Mouse (Mus musculus) limb, embryonic 12.5 days (tissue): ENCODE data around the gene Zfhx3. TPM values are rescaled to one million over a fixed set of nuclear protein-coding genes. Genes with fewer than 3 reads are reported as not detected.
A peak's percentile ranks its signal among the peaks of the same experiment; 100 is the strongest.

Experiments
- ATAC-seq: fragments of 200-750 bp; cut with Nextera tagmentation; 2 replicates; pipeline ENCODE4 v1.8.0; 2017; ENCODE audit warnings: low read depth, moderate TSS enrichment; ENCODE audit not compliant: insufficient number of reproducible peaks, insufficient read depth, low FRiP score, low TSS enrichment
- H3K27ac ChIP-seq: fragments of 300-500 bp; sonication (generic); 2 replicates; pipeline ENCODE4 v1.5.1; 2016; ENCODE audit warnings: mild to moderate bottlenecking, moderate library complexity
- H3K27me3 ChIP-seq: fragments of 300-500 bp; sonication (generic); 2 replicates; pipeline ENCODE4 v1.6.1; 2016; ENCODE audit warnings: mild to moderate bottlenecking, moderate library complexity
- H3K36me3 ChIP-seq: fragments of 300-500 bp; sonication (generic); 2 replicates; pipeline ENCODE4 v1.6.1; 2016; ENCODE audit warnings: mild to moderate bottlenecking, moderate library complexity
- H3K4me1 ChIP-seq: fragments of 300-500 bp; sonication (generic); replicated peaks from 2 replicates; pipeline ENCODE4 v1.6.1; 2016
- H3K4me2 ChIP-seq: fragments of 300-500 bp; sonication (generic); 2 replicates; pipeline ENCODE4 v1.6.1; 2016; ENCODE audit warnings: mild to moderate bottlenecking, moderate library complexity
- H3K4me3 ChIP-seq: fragments of 300-500 bp; sonication (generic); replicated peaks from 2 replicates; pipeline ENCODE4 v1.5.1; 2016; ENCODE audit warnings: mild to moderate bottlenecking
- H3K9ac ChIP-seq: fragments of 300-500 bp; sonication (generic); replicated peaks from 2 replicates; pipeline ENCODE4 v1.6.1; 2016; ENCODE audit warnings: mild to moderate bottlenecking, moderate library complexity
- H3K9me3 ChIP-seq: fragments of 300-500 bp; sonication (generic); 2 replicates; pipeline ENCODE4 v1.6.1; 2016; ENCODE audit warnings: mild to moderate bottlenecking, moderate library complexity
- WGBS: fragments of 180-500 bp; shearing (Covaris S2); methylation state at CpG from one replicate; pipeline ENCODE4 v1.1.7; 2016; 5-methylcytosine and 5-hydroxymethylcytosine counted together
- polyA plus RNA-seq: library from polyadenylated mRNA; unstranded; fragments of >200 nt; fragmentation: Nextera tagmentation; extraction: Ambion mirVana; gene quantifications from 2 replicates; pipeline ENCODE4 v1.2.1, GENCODE M21; 2016

Zfhx3 gene
- polyA plus RNA-seq, 1 experiment from 2014 or later = 53.0 TPM

DNA sequence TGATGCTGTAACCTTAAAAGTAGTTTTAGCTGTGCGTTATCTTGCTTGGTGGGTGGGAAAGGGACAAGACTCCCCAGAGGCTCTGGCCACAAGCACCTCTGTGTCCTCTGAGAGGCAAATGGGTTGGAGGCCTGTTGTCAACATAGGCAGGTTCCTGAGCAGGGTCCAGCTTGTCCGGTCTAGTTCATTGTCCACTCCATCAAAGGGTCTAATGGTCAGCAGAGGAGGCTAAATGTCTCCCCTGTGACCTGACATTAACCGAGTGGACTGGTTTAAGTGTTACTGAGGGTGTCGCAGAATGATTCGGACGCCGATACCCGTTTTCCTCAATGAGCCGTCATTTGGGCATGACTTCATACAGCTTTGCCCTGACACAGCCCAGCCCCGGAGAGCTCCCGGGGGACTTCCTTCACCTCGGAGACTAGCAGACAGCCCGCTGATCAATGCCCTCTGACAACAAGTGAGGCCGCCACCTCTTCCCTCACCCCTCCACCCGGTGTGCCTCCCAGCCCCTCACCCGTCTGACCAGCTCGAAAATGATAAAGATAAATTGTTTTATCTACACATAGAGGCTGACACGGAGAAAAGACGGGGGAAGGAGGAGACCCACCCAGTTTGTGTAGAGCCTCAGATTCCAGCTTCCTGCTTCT is 298.7 kb downstream of the Zfhx3 start:
- Histone ChIP-seq H3K36me3 (no peaks in the 10 kb centered on the region), H3K27ac (no peak overlapping the region), H3K4me2 (peak overlapping the region; percentile 43), H3K4me1 (peaks cover 22% of the 10 kb centered on the region), H3K27me3 (peaks cover 6% of the 10 kb centered on the region; the same call in 1 of the 2 replicates), H3K9me3 (no peaks in the 10 kb centered on the region), H3K4me3 (no peak overlapping the region), H3K9ac (no peak overlapping the region)
- 32% methylated on average over 19 of the region's 19 CpGs for WGBS
- ATAC-seq = no peak

DNA sequence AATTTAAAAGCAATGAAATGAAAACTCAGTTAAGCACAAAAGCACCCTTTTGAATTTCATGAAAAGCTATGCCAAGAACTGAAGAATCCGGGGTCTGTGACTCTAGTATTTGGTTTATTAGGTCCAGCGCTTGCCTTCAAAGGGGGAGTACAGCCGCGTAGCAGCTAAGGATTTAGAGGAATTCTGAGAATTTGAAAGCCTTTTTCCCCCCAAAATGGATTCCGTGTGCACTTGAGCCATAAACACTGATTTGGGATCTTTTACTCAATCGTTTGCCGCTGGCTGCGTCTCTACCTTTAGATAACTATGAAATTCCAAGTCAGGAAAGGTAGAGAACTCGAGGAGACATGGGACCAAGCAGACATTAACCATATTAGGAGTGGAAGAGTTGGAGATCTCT is 300.8 kb downstream of the Zfhx3 start:
- Histone ChIP-seq H3K27ac (no peak overlapping the region), H3K27me3 (0 out of 2 replicates have a peak, but pooled peaks cover 3% of the 10 kb centered on the region), H3K36me3 (no peaks in the 10 kb centered on the region), H3K9ac (no peak overlapping the region), H3K4me2 (peak overlapping the region; percentile 19; the same call in 1 of the 2 replicates), H3K4me3 (no peak overlapping the region), H3K4me1 (peaks cover 37% of the 10 kb centered on the region), H3K9me3 (no peaks in the 10 kb centered on the region)
- no peak for ATAC-seq
- WGBS = 12% methylated on average over 9 of the region's 9 CpGs

DNA sequence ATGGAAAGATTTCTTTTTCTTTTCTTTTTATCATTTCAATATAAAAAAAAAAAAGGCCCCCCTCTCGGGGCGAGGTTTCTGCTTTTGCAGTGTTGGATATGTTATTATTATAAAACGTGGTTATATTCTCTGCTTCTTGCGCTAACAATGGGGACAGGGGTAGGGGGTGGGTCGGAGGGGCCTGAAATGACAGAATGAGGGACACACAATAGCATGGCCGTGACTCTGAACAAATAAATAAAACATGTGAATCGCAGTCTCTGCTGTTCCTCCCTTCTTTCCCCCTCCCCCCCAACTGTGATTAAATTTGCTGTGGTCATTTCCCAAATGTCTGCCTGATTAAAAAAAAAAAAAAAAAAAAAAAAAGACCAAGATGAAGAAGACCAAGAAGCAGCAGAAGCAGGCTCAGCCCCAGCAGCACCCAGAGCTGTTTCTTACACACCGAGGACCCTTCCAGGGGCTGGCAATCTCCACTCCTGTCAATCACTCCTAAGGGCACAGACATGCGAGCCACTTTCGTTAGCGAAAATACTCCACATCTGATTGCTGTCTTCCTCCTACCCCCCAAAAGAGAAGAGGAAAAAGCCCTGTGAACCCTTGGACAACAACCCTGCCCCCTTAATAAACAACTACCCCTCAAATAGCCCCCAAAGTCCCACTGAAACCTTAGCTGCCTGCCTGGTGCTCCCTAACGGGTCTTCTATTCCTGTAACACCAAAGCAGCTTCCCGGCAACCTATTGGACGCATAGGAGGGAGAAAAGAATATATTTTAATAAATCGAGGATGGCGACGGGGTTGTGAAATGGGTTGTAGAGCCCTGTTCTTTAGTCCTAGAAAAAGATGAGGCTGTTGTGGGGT is 302.4 kb downstream of the Zfhx3 start:
- no peak for ATAC-seq
- no peak overlapping the region for H3K27ac ChIP-seq
- 0 out of 2 replicates have a peak, but pooled peaks cover 3% of the 10 kb centered on the region for H3K27me3 ChIP-seq
- WGBS = 67% methylated on average over 17 of the region's 17 CpGs
- H3K4me3 ChIP-seq = no peak overlapping the region
- peaks cover 37% of the 10 kb centered on the region for H3K4me1 ChIP-seq
- no peaks in the 10 kb centered on the region for H3K36me3 ChIP-seq
- no peak overlapping the region for H3K9ac ChIP-seq
- no peaks in the 10 kb centered on the region for H3K9me3 ChIP-seq
- no peak overlapping the region; the same call in 1 of the 2 replicates for H3K4me2 ChIP-seq

DNA sequence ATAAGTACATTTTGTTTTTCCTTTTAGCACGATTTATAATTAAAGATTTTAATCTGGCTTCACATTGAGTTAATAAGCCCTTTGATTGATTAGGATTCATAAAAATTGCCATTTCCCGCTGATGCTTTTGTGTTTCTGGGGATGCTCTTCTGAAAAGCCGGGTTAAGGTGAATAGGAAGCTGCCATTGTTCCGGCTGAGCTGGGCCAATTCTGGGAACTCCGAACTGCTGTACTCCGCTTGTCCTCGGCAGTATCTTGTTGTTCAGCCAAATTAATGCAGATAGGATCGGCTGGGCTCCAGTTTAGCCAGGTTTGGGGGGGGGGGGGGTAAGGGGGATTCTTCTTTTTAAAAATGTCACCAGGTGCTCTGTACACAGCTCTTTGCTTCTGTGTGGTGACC is 303.1 kb downstream of the Zfhx3 start:
- Histone ChIP-seq H3K27ac (no peak overlapping the region), H3K9ac (no peak overlapping the region), H3K36me3 (no peaks in the 10 kb centered on the region), H3K9me3 (no peaks in the 10 kb centered on the region), H3K27me3 (peaks cover 3% of the 10 kb centered on the region; the same call in 1 of the 2 replicates), H3K4me1 (peaks cover 37% of the 10 kb centered on the region), H3K4me2 (no peak overlapping the region), H3K4me3 (no peak overlapping the region)
- ATAC-seq = no peak
- WGBS = 77% methylated on average over 8 of the region's 8 CpGs

DNA sequence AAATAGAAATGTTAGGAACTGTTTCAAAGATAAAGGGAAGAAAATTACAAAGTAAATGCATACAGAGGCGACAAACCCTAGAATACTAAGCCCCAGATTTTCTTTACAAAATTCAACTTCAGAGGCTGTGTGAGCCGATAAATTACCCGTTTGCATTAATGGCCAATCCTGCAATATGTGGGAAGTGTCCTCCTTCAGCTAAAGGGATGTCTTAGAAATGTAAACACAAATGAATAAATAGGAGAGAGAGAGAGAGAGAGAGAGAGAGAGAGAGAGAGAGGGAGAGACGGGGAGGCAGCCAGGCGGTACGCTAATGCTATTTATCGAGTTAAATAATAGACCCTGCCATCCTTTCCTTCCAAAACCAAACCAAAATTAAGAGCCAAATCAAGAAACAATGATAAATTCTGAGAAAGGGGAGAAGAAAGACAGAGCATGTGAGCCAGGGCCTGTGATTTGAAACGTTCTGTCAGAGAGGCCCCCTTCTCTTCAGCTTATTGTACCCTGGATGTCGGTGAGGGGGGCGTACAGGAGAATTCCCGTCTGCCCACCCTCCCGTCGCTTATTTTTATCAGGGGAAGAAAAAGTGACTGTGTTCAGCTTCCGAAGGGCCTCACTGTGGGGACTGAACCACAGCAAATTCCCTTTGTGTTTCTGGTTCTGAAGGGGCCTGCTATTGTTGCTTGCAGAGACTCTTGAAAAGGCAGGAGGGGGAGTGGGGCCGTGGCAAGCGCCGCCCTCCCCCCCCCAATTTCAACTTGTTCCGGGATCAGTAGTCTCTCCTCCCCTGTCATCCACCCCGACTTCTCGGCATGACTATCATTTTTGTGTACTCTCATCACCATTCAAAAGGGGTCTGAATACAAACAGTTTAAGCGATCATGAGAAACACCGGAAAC is 303.8 kb downstream of the Zfhx3 start:
- no peak overlapping the region for H3K9ac ChIP-seq
- no peaks in the 10 kb centered on the region; the same call in 1 of the 2 replicates for H3K27me3 ChIP-seq
- no peak overlapping the region for H3K4me2 ChIP-seq
- ATAC-seq = no peak
- H3K4me3 ChIP-seq = no peak overlapping the region
- H3K36me3 ChIP-seq = no peaks in the 10 kb centered on the region
- H3K27ac ChIP-seq = no peak overlapping the region
- H3K4me1 ChIP-seq = peaks cover 32% of the 10 kb centered on the region
- WGBS = 72% methylated on average over 22 of the region's 22 CpGs
- H3K9me3 ChIP-seq = no peaks in the 10 kb centered on the region

DNA sequence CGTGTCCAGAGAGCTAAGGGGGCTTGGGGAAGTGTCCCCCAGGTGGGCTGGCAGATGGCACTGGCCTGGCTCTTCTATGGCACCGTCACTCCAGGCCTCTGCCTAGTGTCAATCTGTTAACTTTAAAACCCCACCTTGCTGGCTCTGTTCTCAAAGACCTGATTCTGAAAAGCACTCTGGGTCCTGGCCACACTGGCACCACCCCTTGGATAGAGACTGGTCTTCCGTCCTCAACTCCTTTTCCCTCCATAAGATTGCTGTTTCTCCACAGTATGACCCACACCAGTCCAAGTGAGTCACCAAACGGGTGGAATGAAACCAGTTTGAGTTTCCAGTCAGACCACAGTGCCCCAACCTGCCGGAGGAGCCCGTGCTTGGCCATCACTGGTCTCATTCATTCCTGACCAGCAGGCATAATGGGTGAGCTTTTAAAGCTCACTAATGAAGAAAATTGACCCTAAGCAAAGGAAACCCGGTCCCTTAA is 304.5 kb downstream of the Zfhx3 start:
- H3K27ac ChIP-seq = no peak overlapping the region

DNA sequence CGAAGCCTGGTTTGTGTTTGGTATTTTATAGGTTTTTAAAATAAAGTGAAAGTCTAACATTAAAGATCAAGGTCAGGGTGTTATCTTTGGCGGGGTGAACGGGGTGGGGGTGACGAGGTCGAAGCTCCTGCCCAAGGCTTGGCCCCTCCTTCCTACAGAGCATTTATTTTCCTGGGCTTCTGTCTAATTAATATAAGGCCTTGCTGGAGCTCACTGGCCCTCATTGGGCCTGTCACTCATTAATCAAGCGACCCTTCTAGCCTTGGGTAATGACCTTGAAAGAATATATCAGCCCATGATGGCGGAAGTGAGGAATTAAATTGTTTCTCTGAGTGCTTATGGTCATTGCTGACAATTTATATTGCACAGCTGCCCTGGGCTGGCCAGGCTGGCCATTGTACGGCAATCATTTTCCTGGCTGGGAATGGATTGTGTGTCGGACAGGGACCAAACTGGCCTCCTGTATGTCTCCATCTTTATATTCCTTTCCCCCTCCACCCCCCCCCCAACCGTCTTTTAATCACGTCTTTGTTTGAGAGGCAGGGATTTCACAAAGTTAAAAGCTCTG is 322.2 kb downstream of the Zfhx3 start:
- H3K4me2 ChIP-seq = no peak overlapping the region
- peaks cover 10% of the 10 kb centered on the region; the same call in 1 of the 2 replicates for H3K4me1 ChIP-seq
- WGBS = 20% methylated on average over 11 of the region's 11 CpGs
- no peaks in the 10 kb centered on the region for H3K36me3 ChIP-seq
- H3K9me3 ChIP-seq = no peaks in the 10 kb centered on the region
- no peak overlapping the region for H3K9ac ChIP-seq
- H3K27ac ChIP-seq = no peak overlapping the region
- no peaks in the 10 kb centered on the region for H3K27me3 ChIP-seq
- ATAC-seq = no peak
- no peak overlapping the region for H3K4me3 ChIP-seq

More for the DNA sequence above, 304.5 kb downstream of the Zfhx3 start:
- Histone ChIP-seq H3K9me3 (no peaks in the 10 kb centered on the region), H3K4me1 (peaks cover 29% of the 10 kb centered on the region), H3K36me3 (no peaks in the 10 kb centered on the region), H3K27me3 (no peaks in the 10 kb centered on the region; the same call in 1 of the 2 replicates), H3K9ac (no peak overlapping the region), H3K4me2 (no peak overlapping the region), H3K4me3 (no peak overlapping the region)
- no peak for ATAC-seq
- WGBS = 54% methylated on average over 7 of the region's 7 CpGs

DNA sequence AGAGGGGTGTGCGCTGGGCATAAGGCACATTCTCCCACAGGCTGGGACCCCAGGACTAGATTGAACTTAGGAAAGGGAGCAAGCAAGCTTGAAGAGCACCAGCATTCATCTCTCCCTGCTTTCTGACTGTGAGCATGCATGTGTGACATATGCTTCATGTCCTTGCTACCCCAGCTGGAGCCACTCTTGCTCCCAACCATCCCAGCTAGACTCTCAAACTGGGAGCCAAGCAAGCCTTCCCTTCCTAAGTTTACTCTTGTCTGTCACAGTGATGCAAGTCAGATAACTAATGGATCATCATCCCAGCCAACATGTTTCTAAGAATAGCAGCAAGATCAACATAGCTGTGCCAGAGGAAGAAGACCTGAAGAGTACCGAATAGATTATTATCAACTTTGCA is 335.5 kb downstream of the Zfhx3 start:
- 95% methylated on average over 2 of the region's 2 CpGs for WGBS

DNA sequence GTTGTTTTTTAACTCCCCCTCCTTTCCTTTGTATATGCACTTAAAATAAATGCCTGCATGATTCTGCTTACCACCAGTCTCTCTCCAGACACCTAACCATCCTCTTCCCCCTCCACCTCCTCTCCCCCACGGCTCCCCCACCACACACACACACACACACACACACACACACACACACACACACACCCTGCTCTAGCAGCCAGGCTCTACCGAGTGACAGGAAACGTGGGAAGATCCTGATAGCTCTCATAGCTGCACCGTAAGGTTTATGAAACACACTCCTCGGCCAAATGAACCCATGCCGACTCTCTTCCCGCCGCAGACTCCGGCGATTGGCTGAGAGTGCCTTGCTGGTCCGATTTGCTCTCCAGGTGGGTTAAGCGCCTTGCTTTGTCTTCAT is 339.5 kb downstream of the Zfhx3 start:
- Histone ChIP-seq H3K4me3 (no peak overlapping the region), H3K27ac (no peak overlapping the region), H3K27me3 (no peaks in the 10 kb centered on the region), H3K4me1 (0 out of 2 replicates have a peak, but pooled peaks cover 3% of the 10 kb centered on the region), H3K9ac (no peak overlapping the region), H3K36me3 (no peaks in the 10 kb centered on the region), H3K9me3 (no peaks in the 10 kb centered on the region), H3K4me2 (no peak overlapping the region)
- 76% methylated on average over 12 of the region's 12 CpGs for WGBS
- ATAC-seq = no peak

More for the DNA sequence above, 335.5 kb downstream of the Zfhx3 start:
- no peak overlapping the region for H3K27ac ChIP-seq
- no peaks in the 10 kb centered on the region for H3K27me3 ChIP-seq
- H3K9me3 ChIP-seq = no peaks in the 10 kb centered on the region
- no peak overlapping the region for H3K9ac ChIP-seq
- H3K4me3 ChIP-seq = no peak overlapping the region
- no peaks in the 10 kb centered on the region for H3K36me3 ChIP-seq
- H3K4me1 ChIP-seq = no peaks in the 10 kb centered on the region
- no peak for ATAC-seq
- no peak overlapping the region for H3K4me2 ChIP-seq

DNA sequence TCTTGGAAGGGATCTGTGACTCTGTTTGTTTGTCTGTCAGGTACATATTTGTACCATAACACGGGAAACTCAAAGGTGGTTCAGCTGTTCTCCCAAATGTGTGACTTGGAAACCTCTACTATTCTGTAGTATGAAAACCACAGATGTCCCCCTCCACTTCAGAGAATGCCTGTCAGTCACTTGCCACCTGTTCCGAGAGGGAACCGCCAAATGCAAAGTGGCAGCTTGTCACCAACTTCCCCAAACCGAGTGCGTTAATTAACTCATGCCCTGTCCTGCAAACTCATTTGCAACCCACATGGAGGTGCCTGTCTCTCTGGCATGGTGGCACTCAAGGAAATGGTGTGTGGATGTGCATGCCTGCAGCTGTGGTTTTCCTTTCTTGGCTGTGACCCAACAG is 343.7 kb downstream of the Zfhx3 start:
- Histone ChIP-seq H3K27ac (no peak overlapping the region), H3K4me1 (0 out of 2 replicates have a peak, but pooled peaks cover 6% of the 10 kb centered on the region), H3K4me2 (no peak overlapping the region), H3K4me3 (no peak overlapping the region), H3K9ac (no peak overlapping the region), H3K9me3 (no peaks in the 10 kb centered on the region), H3K27me3 (no peaks in the 10 kb centered on the region), H3K36me3 (no peaks in the 10 kb centered on the region)
- no peak for ATAC-seq
- 61% methylated on average over 5 of the region's 5 CpGs for WGBS
